Mouse (Mus musculus) naive thymus-derived CD4-positive, alpha-beta T cell, adult 2 months (primary cell): Measurements from ENCODE around the gene Rpl13a.
"Not testable (repeated sequence)": the region's sequence is repeated elsewhere in the genome, so short reads cannot be mapped to it uniquely, and the experiment has no call there.

Experiments used
- DNase-seq: peaks from one replicate; pipeline ENCODE4 v3.0.0-alpha.2; 2011; ENCODE audit warnings: low read depth

Rpl13a gene

GRCm38 (mm10) chr7:45113476-45113875 lies 15.1 kb downstream of the Rpl13a start:
- DNase-seq = no peak

- DNase-seq = no peak
Observed at GRCm38 (mm10) chr7:45112529-45112928, 16.0 kb downstream of the Rpl13a start.

- DNase-seq = no peak
Observed at GRCm38 (mm10) chr7:45111940-45112339, 16.6 kb downstream of the Rpl13a start.

- DNase-seq = not testable (repeated sequence)
Observed at GRCm38 (mm10) chr7:45110089-45110488, 18.5 kb downstream of the Rpl13a start.

GRCm38 (mm10) chr7:45107052-45107645 lies 21.4 kb downstream of the Rpl13a start:
- DNase-seq = no peak

GRCm38 (mm10) chr7:45106441-45106840 lies 22.1 kb downstream of the Rpl13a start:
- no peak for DNase-seq

GRCm38 (mm10) chr7:45105491-45105890 lies 23.1 kb downstream of the Rpl13a start:
- DNase-seq = no peak

- DNase-seq = no peak
Observed at GRCm38 (mm10) chr7:45104941-45105340, 23.6 kb downstream of the Rpl13a start.

GRCm38 (mm10) chr7:45103652-45104180 lies 24.8 kb downstream of the Rpl13a start, which contains the start of gene Fcgrt:
Gene Fcgrt, minus strand, starts transcription at chr7:45103851.
- no peak for DNase-seq

GRCm38 (mm10) chr7:45102940-45103585 lies 25.5 kb downstream of the Rpl13a start:
- no peak for DNase-seq

GRCm38 (mm10) chr7:45102441-45102840 lies 26.1 kb downstream of the Rpl13a start:
- DNase-seq = no peak

GRCm38 (mm10) chr7:45100046-45100445 lies 28.5 kb downstream of the Rpl13a start:
- DNase-seq = no peak

- no peak for DNase-seq
Observed at GRCm38 (mm10) chr7:45098541-45099240, 29.9 kb downstream of the Rpl13a start.

GRCm38 (mm10) chr7:45097479-45097878 lies 31.1 kb downstream of the Rpl13a start:
- no peak for DNase-seq

GRCm38 (mm10) chr7:45095965-45096364 lies 32.6 kb downstream of the Rpl13a start:
- not testable (repeated sequence) for DNase-seq

- DNase-seq = no peak
Observed at GRCm38 (mm10) chr7:45095367-45095766, 33.2 kb downstream of the Rpl13a start.

- no peak for DNase-seq
Observed at GRCm38 (mm10) chr7:45094121-45094520, 34.4 kb downstream of the Rpl13a start.

GRCm38 (mm10) chr7:45093516-45093905 lies 35.0 kb downstream of the Rpl13a start:
- no peak for DNase-seq

- DNase-seq = no peak
Observed at GRCm38 (mm10) chr7:45092828-45093515, 35.6 kb downstream of the Rpl13a start.

GRCm38 (mm10) chr7:45092048-45092447 lies 36.5 kb downstream of the Rpl13a start, which contains the start of gene Rcn3:
Gene Rcn3, minus strand, starts transcription at chr7:45092221.
- DNase-seq = no peak

- DNase-seq = no peak
Observed at GRCm38 (mm10) chr7:45091001-45091990, 37.3 kb downstream of the Rpl13a start.
